Mouse (Mus musculus) B cell, adult 2 months (primary cell): ENCODE results near the gene Amh.

ENCODE experiments used
- DNase-seq, 2 experiments: peaks; one replicate each; pipeline ENCODE4 v3.0.0; 2022

Gene Amh

DNA sequence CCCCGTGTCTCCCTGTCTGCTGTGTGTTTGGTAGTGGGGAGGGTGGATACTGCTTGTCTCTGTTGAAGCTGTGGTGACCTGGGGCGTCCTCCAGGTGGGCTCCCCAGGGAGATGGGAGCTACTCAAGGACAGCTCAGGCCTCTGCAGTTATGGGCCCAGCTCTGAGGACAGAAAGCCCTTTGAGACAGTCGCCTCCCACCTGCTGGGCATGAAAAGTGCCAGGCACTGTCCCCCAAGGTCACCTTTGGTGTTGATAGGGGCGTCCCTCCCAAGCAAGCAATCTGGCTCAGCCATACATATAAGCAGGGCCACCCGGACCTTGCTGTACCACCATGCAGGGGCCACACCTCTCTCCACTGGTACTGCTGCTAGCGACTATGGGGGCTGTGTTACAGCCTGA lies at the start of gene Amh:
Gene Amh (plus strand): TSS at position 328 of the 400 bp plus-strand sequence.
- DNase-seq = no peak

DNA sequence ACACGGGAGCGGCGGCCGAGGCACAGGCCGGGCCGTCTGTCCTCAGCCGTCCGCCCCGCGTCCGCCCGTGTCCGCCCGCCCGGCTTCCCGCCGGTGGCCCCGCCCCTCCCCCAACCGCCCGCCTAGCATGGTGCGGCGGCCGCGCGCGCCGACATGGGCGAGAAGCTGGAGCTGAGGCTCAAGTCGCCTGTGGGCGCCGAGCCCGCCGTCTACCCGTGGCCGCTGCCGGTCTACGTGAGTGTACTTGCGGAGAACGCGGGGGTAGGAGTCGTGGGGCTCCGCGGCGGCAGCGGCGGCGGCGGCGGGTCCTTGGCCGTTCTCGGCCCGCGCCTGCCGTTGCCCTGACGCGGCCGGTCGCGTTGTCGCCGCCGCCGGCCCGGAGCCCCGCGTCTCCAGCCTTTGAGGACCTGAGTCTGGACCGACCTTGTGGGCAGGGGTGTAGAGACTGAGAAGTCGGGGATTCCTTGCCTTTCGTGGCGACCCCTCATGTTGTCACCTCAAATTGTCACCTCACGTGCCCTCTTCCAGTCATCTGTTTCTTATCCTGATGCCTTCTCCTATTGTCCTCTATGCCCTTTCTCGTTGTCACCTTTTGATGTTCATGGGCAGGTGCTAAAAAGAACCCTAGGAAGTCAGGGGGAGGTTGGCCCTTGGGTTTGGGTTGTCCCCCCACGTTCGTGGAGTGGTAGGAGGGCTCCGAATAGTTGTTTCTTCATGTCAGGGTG lies 49.6 kb upstream of the Amh start:
- no peak for DNase-seq

DNA sequence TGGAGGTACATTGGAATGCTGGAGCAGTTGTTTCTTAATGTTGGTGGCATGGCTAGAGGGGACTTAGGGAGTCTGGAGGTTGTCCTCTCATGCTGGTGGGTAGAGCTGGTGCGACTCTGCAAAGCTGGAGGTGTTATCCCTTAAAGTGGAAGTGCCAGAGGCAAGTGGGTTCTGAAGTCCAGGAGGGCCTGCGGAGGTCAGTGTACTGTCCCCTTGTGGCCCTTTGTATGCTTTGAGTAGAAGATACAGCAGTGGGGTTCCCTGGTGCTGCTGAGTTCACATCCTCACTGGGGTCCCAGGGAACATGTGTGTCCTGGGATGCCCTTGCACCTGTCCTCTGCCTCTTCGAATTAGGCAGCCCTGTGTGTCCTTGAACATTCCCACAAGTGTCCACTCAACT lies 48.9 kb upstream of the Amh start:
- DNase-seq = no peak

DNA sequence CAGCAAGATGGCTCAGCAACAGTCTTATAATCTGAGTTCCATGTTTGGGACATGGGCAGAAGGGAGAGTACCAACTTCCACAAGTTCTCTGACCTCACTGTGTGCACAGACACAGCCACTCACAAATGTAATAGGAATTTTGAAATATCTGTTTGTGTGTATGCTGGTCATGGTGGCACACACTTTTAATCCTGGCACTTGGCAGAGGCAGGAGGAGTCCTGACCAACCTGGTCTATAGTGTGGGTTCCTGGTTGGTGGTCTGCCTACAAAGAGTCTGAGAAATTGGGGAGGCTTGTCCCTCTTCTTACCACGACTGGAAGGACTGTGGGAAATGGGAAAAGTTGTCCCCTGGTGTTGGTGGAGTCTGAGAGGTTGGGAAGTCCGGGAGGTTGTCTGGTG lies 48.5 kb upstream of the Amh start:
- no peak for DNase-seq

DNA sequence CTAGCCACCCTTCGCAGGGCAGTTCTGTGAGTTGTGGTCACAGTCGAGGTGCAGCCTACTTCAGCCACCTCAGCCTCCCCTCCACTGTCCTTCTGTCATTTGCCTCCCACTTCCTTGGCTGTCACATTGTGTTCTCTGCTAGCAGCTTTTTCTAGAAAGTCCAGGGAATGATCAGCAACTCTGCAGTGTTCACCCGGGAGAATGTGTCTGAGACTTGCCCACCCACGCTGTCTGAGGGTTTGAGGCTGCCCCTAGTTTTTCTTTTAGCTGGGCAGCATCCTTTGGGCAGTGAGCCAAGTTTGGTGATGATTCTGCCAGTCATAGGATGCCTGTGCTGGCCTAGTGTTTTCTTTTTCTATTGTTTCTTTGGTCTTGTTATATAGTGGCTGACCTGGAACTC lies 48.1 kb upstream of the Amh start:
- DNase-seq = no peak

DNA sequence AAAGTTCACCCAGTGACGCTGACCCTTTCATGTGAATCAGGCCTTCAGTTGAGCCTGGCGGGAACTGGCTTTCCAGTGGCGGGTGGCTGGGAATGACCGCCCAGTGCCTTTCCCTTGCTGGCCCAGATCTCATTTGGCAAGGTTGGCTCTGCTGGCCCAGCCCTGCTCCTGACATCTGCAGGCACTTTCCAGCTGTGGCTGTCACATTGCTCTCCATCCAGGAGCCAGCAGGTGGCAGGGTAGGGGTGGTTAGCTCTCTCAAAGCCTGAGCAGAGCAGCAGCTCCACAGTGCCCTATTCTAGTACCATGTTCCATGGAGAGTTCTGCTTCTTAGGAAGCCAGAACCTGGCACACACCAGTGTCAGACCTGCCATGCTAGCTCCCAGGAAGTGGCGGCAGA lies 47.3 kb upstream of the Amh start:
- DNase-seq = peak; percentile 74 to 76

DNA sequence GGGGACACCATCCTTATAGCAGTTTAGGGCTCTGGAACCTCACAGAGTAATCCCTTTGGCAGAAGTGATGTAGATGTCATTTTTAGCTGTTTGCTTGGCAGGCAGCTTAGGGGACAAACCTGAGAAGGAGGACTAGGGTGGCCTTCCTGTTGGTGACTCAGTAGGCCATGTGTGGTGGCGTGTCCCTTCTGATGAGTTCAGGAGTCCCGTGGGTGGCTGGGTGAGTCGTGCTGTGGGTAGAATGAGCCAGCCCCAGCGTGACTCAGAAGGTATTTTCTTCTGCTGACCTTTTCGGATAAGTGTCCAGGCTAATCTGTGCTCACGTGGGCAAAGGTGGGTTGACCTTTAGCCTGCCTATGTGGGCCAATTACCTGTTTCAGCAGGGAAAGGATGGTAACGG lies 46.4 kb upstream of the Amh start:
- DNase-seq = no peak

DNA sequence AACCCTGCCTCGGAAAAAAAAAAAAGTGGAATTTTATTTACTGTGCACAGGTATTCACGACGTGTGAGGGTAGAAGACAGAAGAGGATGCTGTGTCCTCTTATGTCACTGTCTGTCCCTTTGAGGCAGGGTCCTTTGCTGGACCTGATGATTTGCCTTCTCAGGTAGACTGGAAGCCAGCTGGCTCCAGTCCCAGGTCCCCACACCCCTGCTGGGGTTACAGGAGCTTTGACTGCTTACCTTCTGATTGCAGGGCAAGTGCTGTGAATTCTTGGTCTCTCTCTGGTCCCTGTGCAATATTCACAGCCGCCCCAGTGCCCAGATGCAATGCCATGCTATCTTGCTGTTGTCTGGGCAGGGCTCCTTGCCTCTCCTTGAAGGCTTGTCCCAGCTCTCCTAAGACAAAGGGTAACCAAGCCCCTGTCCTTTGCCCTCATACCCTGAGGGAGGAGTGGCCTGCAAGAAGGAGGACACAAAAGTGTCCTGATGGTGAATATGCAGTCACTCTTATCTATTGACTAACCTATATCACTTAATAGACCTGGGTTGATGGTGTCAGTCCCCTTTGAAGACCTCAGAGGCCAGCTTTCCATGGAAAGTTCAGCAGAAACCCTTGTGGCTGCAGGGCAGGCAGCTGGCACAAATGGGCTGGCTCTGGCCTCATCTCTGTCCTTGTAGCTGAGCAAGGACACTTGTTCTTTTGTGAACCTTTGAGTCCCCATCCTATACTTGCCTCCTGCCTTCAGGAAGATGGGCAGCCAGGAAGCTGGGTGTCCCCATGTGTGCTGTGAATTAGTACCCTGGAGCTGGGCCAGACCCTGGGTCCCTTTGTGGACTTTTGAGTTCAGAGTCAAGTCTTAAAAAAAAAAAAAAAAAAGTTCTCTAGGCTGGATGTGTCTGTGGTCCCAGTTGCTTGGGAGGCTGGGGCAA lies 44.2 kb upstream of the Amh start:
- DNase-seq = no peak

DNA sequence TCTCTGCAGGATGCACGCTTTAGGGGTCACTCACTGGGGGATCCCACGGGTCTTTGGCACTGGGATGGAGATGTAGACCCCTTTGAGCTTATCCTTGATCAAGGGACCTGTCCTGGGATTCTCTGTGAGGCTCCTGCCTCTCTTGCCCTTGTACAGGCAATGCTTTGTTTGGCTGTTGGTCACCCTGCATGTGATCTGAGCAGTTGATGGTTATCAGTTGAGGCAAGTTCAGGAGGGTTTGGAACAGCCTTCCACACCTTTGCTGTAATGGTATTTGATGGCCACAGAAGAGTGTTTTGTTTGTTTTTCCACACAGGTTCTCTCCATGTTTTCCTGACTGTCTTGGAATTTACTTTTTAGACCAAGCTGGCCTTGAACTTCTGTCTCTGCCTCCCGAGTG lies 43.2 kb upstream of the Amh start:
- DNase-seq = no peak

DNA sequence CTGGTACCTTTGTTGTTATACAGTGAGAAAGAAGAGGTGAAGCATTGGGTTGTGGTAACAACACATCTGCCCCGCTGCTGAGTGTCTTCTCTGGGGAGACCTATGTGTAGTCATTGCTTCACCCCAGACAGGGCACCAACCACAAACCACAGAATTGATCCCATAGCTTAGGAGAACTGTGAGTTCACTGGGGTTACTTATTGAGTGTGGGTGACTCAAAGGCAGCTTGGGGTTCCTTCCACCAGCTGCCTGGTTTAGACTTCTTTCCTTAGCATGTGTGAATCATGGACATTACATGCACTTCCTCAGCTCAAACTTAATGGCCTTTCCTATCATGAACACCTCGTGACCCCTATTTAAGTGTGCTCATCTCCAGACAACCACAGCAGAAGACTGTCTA lies 41.5 kb upstream of the Amh start:
- no peak for DNase-seq

DNA sequence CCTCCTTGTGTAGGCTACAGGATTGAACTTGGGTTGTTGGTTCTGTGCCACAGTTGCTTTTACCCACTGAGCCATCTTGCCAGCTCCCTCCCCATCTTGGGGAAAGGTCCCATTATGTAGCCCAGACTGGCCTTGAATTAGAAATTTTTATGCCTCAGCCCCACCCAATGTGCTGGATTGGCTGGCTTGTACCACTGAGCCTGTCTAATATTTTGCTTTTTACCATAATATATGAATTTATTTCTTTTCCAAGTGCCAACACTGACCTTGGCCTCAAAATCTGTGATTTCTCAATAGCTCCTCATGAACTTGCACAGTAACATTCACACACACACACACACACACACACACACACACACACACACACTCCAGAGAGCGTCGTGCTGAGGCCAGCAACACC lies 39.3 kb upstream of the Amh start:
- DNase-seq = no peak

DNA sequence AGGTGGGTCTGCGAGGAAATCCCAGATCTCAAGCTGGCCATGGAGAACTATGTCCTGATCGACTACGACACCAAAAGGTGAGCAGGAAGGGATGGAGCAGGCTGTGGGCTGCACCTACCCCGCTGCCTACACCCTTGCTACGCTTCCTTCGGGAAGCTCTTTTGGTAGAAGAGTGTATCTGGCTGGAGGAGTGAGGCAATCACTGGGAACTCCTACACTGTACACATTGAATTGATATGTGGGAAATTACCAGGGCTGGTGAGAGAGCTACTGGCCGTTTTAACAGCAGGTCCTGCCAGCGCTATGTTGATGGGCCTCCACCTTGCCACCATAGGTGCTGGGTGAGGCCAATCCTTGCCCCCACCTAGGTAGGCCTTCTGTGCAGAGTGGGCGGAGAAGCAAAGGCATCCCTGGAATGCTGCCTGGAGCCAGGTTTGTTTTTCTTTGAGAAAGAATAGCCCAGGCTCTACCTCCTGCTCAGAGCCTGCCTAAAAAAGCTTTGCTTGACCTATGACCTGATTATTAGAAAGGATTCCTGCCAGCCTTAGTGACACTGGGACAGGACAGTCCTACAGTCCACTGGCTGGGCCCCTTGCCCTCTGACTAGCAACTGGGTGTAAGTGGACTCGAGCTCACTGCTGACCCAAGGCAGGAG lies 38.8 kb upstream of the Amh start:
- DNase-seq = no peak

DNA sequence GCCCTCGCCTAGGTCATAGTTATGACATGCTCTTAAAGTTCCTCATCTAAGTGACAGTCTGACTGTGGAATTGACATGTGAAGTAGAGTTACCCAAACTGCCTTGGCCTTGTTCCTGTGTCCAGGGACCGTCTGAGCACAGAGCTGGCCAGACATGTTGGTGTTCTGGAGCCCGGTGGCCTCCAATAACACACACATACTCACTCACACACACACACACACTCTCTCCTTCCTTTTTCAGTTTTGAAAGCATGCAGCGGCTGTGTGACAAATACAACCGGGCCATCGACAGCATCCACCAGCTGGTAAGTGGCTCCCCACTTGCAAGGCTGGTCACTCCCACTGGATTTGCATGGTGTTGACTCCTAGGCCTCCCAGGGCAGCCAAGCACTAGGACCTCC lies 36.7 kb upstream of the Amh start:
- no peak for DNase-seq

DNA sequence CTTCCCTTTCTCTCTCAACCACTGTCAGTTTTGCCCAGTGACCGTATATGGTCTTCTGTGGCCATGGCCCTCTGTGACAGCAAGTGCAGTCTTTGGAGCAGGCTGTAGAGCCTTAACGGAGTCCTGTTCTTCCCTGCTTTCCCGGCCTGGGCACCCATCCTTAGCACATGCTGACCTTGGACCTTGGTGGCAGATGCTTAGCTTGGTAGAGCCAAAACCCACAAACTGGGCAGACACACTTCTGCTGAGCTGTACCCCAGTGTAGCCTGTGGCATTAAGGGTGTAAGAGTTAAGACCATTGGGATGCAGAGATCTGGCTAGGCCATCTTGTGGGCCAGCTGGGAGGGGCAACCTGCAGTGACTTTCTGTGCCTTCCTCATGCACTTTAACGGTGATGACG lies 31.2 kb upstream of the Amh start:
- no peak for DNase-seq

DNA sequence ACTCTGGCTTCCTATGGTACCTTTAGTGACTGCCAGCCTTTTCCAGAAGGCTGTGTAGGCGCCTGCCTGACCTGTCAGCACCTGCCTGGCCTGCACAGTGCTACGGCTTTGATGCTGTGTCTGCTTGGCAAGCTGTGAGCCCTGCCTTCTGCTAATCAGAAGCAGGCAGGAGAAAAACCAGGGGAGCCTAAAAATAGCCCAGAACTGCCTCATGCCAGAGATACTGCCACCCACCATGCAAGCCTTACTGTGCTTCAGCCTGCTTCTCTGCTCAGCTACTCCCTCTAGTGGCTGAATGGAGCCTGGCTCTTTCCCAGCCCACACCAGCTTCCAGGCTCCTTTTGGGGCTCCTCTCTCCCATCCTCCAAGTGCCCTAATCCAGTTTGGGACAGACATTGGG lies 30.5 kb upstream of the Amh start:
- peak; percentile 77 for DNase-seq

DNA sequence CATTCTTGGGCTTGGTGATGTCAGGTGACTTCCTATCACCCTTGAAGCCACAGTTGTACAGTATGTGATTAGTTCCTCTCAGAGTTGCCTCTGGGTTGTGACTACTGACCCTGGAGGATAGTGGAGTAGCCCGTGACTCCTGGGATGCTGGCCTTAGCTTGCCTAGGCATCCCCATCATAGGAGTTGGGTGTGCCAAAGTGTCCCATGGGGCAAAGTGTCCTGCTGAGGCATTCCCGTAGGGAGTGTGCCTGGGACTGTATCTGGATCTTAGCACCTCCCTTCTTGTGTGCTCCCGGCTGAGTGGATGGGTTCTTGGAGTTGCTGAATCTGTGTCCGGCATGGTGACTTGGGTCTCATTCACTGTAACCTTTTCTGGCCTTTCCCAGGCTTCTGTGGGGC lies 30.1 kb upstream of the Amh start:
- DNase-seq = no peak

DNA sequence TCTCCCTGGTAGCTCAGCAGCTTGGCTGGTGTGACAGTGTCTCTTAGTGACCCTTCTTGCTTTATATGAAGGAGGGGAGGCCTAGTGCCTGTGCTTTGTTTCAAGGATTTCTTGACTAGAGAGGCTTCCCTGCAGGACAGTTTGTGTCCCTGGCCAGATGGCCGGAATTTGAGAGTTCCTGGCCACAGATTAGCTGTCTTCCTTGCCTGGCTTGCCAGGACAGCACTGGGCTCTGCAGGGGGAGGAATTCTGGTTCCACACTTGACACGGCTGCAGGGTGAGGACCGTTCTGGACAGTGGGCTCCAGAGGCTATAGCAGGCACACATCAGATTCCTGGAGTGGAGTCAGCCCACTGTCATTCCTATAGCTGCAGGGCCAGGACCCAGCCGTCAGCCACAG lies 29.3 kb upstream of the Amh start:
- DNase-seq = no peak

DNA sequence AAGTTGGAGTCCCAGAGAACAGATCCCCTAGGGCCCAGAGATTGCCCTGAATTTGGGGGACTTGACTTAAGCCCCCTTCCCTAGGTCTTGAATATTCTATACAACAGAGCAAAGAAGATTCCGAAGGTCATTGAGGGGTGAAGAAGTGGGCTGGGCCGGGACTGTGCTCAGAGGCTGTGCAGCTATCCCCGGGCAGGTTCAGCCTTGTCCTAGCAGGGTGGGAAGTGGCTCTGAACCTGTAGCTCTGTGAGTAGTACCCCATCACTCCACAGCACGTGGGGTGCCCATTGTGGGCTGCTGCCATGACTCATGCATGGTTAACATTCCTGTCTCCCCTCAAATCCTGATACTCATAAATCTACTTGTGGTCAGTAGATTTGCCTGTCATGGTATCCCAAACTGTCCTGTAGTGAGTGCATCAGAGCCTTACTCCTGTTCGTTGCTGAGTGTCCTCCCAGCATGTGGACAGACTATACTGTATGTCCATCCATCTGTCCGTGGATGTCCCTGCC lies 28.6 kb upstream of the Amh start:
- DNase-seq = no peak

DNA sequence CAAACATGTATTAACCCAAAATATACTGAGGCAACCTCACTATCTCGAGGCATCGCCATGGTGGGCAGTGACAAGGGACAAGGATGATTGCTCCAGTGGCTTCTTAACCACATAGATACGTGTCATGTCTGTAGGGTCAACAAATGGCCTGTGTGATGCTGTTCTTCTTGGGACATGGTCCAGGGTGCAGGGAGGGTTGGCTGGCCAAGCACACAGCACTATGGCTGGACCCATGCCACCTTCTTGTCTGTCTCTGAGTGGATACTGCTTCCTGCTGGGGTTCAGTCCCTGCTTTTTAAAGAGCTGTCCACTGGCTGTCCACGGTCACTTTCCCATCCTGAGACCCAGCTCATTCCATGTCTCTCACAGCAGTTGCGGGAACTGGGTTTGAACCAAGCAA lies 27.9 kb upstream of the Amh start:
- DNase-seq = no peak

DNA sequence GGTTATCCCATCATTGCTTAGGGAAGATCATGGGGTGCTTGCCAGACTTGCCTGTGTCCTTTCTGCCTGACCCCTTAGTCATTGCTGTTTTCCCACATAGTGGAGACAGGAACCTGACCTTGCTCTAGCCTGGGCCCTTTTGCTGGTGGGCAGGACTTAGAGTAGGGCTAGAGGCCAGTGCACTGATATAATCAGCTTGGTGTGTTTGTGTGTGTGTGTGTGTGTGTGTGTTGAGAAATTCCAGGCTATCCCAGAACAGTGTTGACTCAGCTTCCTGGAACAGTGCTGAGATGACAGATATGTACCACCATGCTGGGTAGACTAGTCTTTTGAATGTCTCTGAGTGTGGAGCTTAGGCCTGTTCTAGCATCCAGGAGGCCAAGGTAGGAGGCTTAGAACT lies 25.5 kb upstream of the Amh start:
- DNase-seq = no peak

DNA sequence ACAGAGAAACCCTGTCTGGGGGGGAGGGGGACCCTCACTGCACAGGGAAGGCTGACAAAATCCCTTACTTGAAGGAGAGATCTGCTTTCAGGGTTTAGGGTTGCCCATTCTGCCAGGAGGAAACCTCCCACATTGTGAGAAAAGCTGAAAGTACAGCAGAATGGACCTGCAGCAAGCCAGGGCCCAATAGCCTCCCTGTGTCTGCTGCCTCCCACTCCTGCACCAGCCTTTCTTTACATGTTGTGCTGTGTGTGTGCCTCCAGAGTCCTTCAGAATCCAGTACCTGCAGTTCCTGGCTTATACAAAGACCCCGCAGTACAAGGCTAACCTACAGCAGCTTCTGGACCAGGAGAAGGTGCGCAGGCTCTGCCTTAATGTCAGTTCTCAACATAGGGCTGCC lies 20.7 kb upstream of the Amh start:
- DNase-seq = no peak

DNA sequence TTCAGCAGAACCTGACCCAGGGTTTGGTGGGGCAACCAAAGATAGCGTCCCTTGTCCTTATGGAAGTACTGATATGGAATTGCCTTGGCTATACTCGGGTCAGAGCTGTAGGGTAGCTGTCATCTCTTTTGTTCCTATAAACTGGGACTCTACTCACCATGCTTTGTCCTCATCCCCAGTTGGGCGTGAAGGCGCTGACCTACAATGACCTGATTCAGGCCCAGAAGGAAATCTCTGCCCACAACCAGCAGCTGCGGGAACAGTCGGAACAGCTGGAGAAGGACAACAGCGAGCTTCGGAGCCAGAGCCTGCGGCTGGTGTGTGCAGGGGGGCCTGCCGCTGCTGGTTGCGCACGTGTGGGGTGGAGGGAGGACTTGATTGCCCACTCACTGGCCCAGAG lies 20.2 kb upstream of the Amh start:
- DNase-seq = no peak

DNA sequence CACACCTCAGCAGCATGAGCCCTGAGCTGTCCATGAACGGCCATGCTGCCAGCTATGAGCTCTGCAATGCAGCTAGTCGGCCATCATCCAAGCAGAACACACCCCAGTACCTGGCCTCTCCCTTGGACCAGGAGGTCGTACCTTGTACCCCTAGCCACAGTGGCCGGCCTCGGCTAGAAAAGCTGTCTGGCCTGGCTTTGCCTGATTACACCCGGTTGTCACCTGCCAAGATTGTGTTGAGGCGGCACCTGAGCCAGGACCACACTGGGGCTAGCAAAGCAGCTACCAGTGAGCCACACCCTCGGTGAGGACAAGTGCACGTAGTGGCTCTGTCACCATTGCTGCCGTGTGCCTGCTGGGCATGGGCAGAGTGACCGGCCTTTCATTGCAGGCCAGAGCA lies 19.1 kb upstream of the Amh start:
- DNase-seq = no peak

DNA sequence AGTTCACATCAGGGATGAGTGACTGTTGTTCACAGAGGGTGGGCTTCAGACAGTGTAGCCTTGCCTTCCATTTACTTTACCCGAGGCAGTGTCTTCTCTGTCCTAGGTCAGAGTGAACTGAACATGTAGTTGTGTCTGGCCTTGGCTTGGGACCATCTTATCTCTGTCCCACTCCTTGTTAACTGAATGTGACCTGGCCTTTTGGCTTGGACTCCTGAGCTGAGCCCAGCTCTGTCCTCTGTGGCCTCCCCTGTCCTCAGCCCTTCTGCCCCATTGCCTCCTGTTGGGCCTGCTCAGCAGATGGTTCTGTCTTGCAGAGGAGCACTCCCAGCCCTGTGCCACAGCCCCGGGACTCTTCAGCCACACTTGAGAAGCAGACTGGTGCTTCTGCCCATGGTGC lies 17.5 kb upstream of the Amh start:
- DNase-seq = no peak
